Mouse (Mus musculus) erythroblast, embryonic 14.5 days (primary cell): ENCODE measurements around the gene Mfn2. TPM values are rescaled to one million over a fixed set of nuclear protein-coding genes. Genes with fewer than 3 reads are reported as not detected.

Experiments
- H3K27me3 ChIP-seq: 2 replicates; pipeline ENCODE4 v1.6.1; 2012; ENCODE audit warnings: inconsistent platforms; ENCODE audit not compliant: control insufficient read depth
- H3K36me3 ChIP-seq: 2 replicates; pipeline ENCODE4 v1.6.1; 2012; ENCODE audit warnings: mild to moderate bottlenecking, inconsistent platforms; ENCODE audit not compliant: control insufficient read depth
- H3K4me1 ChIP-seq: 2 replicates; pipeline ENCODE4 v1.6.1; 2012; ENCODE audit warnings: inconsistent platforms; ENCODE audit not compliant: control insufficient read depth
- H3K4me3 ChIP-seq: replicated peaks from 2 replicates; pipeline ENCODE3; 2012; ENCODE audit warnings: moderate library complexity, mild to moderate bottlenecking, inconsistent platforms
- H3K9me3 ChIP-seq: 2 replicates; pipeline ENCODE4 v1.6.1; 2012; ENCODE audit warnings: low read length, inconsistent platforms, mixed read lengths; ENCODE audit not compliant: control insufficient read depth
- GATA1 ChIP-seq: IDR thresholded peaks from 2 replicates; pipeline ENCODE4 v1.6.1; 2012; ENCODE audit warnings: low read length, inconsistent platforms, mixed read lengths
- TAL1 ChIP-seq: IDR thresholded peaks from 3 replicates; pipeline ENCODE4 v1.6.1; 2012; ENCODE audit warnings: low read length, inconsistent platforms, mixed read lengths
- polyA plus RNA-seq: library from polyadenylated mRNA; stranded (reverse); fragments of >175 nt; gene quantifications from 2 replicates; pipeline ENCODE4 v1.2.3, GENCODE M21; 2012

The Mfn2 gene
- polyA plus RNA-seq, 1 experiment: 0.89 TPM

DNA sequence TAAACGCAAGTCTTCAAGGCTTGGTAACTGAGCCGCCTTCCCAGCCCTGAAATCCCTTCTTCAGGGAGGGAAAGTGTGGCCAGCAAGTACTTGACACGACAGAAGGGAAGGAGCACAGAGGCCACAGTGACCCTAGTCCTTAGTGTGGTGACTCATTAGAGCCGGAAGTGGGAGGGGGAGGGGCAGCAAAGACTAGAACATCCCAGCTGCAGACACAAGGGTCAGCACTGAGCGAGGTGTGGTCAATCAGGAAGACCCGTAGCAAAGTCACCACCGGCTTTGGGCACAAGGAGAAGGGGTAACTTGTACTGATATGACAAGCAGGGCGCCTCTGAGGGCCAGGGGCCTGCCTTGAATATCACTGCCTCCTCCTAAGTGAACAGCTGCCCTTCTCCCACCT is 23.2 kb upstream of the Mfn2 start:
- TF ChIP-seq GATA1 (no peak), TAL1 (no peak)
- peaks cover 7% of the 10 kb centered on the region; the same call in 1 of the 2 replicates for H3K36me3 ChIP-seq
- no peak overlapping the region for H3K4me3 ChIP-seq
- no peaks in the 10 kb centered on the region for H3K9me3 ChIP-seq
- H3K4me1 ChIP-seq: no peaks in the 10 kb centered on the region; the same call in 1 of the 2 replicates
- H3K27me3 ChIP-seq: no peaks in the 10 kb centered on the region

DNA sequence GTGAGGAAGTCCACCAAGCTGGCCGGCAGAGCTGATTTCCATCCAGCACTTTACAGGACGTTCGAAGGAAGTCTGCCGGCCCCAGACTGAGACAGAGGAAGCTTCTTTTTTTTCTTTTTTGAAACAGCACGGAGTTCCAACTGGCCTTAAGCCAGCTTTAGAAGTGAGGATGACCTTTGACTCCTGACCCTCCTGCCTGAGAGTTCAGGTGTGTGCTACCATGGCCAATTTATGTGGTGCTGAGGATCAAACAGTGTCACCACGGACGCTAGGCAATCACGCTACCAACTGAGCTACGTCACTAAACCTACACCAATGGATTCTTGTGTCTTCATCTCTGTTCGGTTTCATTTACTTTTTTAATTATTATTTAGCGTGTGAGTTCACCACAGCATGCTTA is 17.8 kb upstream of the Mfn2 start:
- Histone ChIP-seq H3K36me3 (peaks cover 7% of the 10 kb centered on the region; the same call in 1 of the 2 replicates), H3K9me3 (no peaks in the 10 kb centered on the region), H3K4me1 (peaks cover 3% of the 10 kb centered on the region; the same call in 1 of the 2 replicates), H3K4me3 (no peak overlapping the region), H3K27me3 (no peaks in the 10 kb centered on the region)
- TF ChIP-seq GATA1 (no peak), TAL1 (no peak)

DNA sequence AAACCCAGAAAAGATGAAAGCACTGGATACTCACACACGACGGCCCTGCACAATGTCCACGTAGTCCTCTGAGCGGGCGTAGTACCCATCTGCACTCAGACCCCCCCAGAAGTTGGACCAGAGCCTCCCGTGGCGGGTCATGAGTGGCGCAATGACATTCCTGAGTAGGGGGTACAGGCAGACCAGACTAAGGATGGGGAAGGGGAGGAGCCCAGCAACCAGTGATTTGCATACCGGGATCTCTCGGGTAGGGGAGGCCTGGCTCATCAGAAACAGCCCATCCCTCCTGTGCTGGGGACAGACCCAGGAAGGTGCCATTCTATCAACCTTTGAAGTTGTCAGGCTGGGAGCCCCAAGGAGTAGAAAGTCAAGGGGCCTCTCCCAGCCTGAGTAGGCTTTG is 16.5 kb upstream of the Mfn2 start:
- H3K4me1 ChIP-seq: peaks cover 3% of the 10 kb centered on the region; the same call in 1 of the 2 replicates
- H3K9me3 ChIP-seq: no peaks in the 10 kb centered on the region
- no peaks in the 10 kb centered on the region for H3K27me3 ChIP-seq
- no peak overlapping the region for H3K4me3 ChIP-seq
- TF ChIP-seq TAL1: no peak
- TF ChIP-seq GATA1: no peak
- peaks cover 5% of the 10 kb centered on the region; the same call in 1 of the 2 replicates for H3K36me3 ChIP-seq

DNA sequence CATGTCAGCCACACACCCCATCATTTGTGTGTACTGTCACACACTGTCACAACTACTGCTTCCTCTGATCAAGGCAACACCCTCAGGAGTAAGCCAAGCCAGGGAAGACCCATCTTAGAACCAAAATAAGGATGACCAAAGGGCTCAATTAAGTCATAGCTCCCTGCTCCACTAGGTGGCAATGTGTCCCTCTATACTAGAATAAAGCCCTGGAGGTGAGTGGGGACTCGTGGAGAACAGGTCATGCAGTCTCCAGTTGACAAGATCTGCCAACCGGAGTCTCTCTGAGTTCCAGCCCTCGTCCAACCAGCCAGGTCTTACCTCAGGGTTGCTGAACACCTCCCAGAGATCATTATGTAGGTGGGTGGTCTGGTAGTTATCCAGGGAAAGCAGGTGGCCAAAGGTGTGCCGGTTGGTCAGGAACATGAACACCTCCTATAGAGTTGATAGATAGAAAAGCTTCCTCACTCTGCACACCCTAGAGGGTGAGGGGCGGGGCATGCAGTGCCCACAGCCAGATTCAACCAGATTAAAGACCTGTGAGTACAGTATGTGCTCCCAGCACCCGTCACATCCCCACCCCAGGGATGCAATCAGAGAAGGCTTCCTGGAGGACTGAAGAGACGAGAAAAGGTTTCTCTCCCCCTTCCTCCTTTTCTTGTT is 14.1 kb upstream of the Mfn2 start:
- no peaks in the 10 kb centered on the region for H3K27me3 ChIP-seq
- no peak overlapping the region for H3K4me3 ChIP-seq
- peaks cover 3% of the 10 kb centered on the region; the same call in 1 of the 2 replicates for H3K4me1 ChIP-seq
- no peaks in the 10 kb centered on the region for H3K9me3 ChIP-seq
- peaks cover 5% of the 10 kb centered on the region; the same call in 1 of the 2 replicates for H3K36me3 ChIP-seq
- TF ChIP-seq TAL1: no peak
- TF ChIP-seq GATA1: no peak

DNA sequence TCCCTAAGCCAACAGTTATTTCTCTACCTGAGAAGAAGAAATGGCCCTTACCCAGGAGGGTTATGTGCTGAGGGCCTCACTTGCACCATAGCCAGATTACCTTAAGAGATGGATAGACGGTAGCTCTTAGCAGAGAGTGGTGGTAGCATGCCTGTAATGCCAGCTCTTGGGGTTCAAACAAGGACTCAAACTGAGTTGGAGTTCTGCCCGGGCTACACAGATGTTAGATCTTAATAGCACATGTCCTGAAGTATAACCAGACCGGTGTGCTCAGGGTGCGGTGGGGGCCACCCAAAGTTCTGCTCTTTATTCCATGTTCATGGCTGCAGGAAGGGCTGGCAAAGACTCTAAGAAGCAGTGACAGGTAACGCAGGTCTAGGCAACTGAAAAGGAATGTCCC is 5.0 kb upstream of the Mfn2 start:
- TF ChIP-seq GATA1 (no peak), TAL1 (no peak)
- Histone ChIP-seq H3K36me3 (peaks cover 3% of the 10 kb centered on the region; the same call in 1 of the 2 replicates), H3K4me1 (peaks cover 7% of the 10 kb centered on the region), H3K4me3 (no peak overlapping the region), H3K27me3 (no peaks in the 10 kb centered on the region), H3K9me3 (no peaks in the 10 kb centered on the region)

DNA sequence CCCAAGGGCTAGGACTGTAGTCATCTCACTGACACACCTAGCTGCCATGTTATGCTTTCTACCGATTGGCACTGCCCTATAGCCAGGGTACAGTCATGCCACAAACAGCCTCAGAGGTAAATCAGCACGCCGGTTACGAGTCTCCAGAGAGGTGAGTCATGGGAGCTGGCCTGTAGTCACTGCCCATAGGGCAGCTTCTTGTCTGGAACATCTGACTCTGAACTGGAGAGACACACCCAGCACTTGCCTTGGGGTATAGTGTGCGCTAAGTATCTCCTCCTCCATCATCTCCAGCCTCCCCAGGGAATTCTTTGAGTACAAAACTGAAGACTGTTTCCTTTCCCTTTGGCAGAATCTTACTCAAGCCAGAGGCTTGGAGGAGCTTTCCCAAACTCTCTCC is 1.7 kb upstream of the Mfn2 start:
- H3K36me3 ChIP-seq: peaks cover 17% of the 10 kb centered on the region
- H3K27me3 ChIP-seq: no peaks in the 10 kb centered on the region
- H3K4me3 ChIP-seq: no peak overlapping the region
- no peaks in the 10 kb centered on the region for H3K9me3 ChIP-seq
- H3K4me1 ChIP-seq: peaks cover 24% of the 10 kb centered on the region
- TF ChIP-seq GATA1: no peak
- TF ChIP-seq TAL1: no peak

DNA sequence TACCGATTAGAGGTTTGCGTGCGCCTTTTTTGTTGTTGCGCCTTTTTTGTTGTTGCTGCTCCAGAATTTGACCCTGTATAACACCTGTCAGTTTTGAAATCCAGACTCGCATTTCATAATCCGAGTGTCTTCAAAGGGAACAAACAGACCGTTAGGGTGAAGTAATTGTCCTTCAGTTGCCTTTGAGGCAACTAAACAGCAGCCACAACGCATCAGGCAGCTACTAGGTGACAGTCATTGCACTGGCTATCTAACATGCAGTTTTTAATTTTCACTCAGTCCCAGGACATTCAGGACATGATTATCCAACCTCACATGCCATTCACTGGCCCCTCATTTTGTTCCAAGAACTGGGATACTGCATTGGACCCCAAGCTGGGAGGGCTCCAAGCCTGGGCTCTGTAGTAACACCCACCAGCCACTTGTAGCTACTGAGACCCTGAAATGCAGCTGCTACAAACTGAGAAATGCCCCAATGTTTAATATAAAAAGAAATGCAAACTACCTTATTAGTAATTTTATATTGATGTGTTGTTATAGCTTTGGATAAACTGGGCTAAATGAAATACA is 671 bp upstream of the Mfn2 start:
- Histone ChIP-seq H3K27me3 (no peaks in the 10 kb centered on the region), H3K4me3 (peak overlapping the region; percentile 78), H3K9me3 (no peaks in the 10 kb centered on the region), H3K4me1 (peaks cover 31% of the 10 kb centered on the region), H3K36me3 (peaks cover 27% of the 10 kb centered on the region)
- no peak for TF ChIP-seq GATA1
- TF ChIP-seq TAL1: no peak

DNA sequence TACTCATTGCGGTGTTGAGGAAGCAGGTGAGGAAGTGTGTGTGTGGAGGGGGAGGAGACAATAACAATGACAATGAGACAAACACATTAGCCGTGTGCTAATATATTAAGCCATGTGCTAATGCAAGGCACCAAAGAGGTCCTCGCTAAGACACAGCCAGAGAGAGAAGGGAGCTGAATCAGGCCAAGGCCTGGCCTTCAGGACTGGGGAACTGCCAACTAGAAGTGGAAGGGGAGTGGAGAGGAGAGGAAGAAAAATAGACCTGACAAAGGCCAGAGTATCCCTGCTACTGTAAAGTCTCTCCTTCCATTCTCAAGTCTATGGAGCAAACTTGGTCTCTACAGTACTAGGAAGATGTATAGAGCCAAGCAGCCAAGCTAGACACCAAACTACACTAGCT is 903 bp downstream of the Mfn2 start:
- no peak for TF ChIP-seq GATA1
- no peak for TF ChIP-seq TAL1
- H3K27me3 ChIP-seq: no peaks in the 10 kb centered on the region
- H3K9me3 ChIP-seq: no peaks in the 10 kb centered on the region
- peaks cover 43% of the 10 kb centered on the region for H3K36me3 ChIP-seq
- peak overlapping the region; percentile 78 for H3K4me3 ChIP-seq
- H3K4me1 ChIP-seq: peaks cover 31% of the 10 kb centered on the region

DNA sequence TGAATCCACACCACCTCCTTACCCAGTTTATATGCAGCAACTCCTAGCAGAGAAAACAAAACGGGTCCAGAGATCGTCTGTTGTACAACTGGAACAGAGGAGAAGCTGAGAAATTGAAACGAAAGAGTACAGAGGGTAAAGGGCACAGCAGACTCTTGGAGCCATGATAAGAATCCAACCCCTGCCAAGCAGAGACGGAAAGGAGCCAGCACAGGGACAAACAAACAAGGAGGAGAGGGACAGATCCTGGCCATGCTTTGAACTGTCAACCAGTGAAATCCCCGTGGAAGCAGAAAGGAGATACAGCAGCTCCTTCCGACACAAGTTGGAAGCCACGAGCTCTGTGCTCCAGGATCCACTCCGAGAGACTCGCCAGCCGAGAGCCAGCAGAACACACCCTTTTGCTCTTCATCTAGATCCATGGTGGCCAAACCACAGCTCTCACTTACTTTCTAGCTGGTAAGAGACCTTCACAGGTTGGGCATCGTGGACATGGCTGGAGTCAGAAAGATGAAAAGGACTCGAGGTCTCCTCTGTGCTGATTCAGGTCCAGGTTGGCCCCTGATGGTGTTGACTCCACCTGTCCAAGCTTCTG is 1.5 kb downstream of the Mfn2 start:
- Histone ChIP-seq H3K4me3 (peak overlapping the region; percentile 78), H3K9me3 (no peaks in the 10 kb centered on the region), H3K27me3 (no peaks in the 10 kb centered on the region), H3K36me3 (peaks cover 49% of the 10 kb centered on the region), H3K4me1 (peaks cover 31% of the 10 kb centered on the region)
- TF ChIP-seq TAL1 (no peak), GATA1 (no peak)
